Mouse (Mus musculus) stomach, embryonic 15.5 days (tissue): ENCODE results near the gene Cradd. TPM values are rescaled to one million over a fixed set of nuclear protein-coding genes. Genes with fewer than 3 reads are reported as not detected.

Source experiments
- ATAC-seq: fragments of 200-750 bp; cut with Nextera tagmentation; 2 replicates; pipeline ENCODE4 v1.8.0; 2017; ENCODE audit warnings: low read depth, moderate number of reproducible peaks, moderate TSS enrichment; ENCODE audit not compliant: insufficient read depth, low FRiP score
- H3K27ac ChIP-seq: fragments of 300-500 bp; sonication (generic); 2 replicates; pipeline ENCODE4 v1.5.1; 2015; ENCODE audit warnings: mild to moderate bottlenecking, inconsistent platforms
- H3K27me3 ChIP-seq: fragments of 300-500 bp; sonication (generic); replicated peaks from 2 replicates; pipeline ENCODE4 v1.6.1; 2015; ENCODE audit warnings: inconsistent platforms
- H3K36me3 ChIP-seq: fragments of 300-500 bp; sonication (generic); 2 replicates; pipeline ENCODE4 v1.6.1; 2015; ENCODE audit warnings: inconsistent platforms
- H3K4me1 ChIP-seq: fragments of 300-500 bp; sonication (generic); 2 replicates; pipeline ENCODE4 v1.6.1; 2015; ENCODE audit warnings: inconsistent platforms
- H3K4me2 ChIP-seq: fragments of 300-500 bp; sonication (generic); 2 replicates; pipeline ENCODE4 v1.6.1; 2015; ENCODE audit warnings: mild to moderate bottlenecking, inconsistent platforms
- H3K4me3 ChIP-seq: fragments of 300-500 bp; sonication (generic); replicated peaks from 2 replicates; pipeline ENCODE4 v1.5.1; 2015; ENCODE audit warnings: inconsistent platforms
- H3K9ac ChIP-seq: fragments of 300-500 bp; sonication (generic); 2 replicates; pipeline ENCODE4 v1.6.1; 2015; ENCODE audit warnings: inconsistent platforms
- H3K9me3 ChIP-seq: fragments of 300-500 bp; sonication (generic); 2 replicates; pipeline ENCODE4 v1.6.1; 2016; ENCODE audit warnings: inconsistent platforms
- WGBS: fragments of 180-500 bp; shearing (Covaris S2); methylation state at CpG from one replicate; pipeline ENCODE4 v1.1.7; 2015; 5-methylcytosine and 5-hydroxymethylcytosine counted together
- polyA plus RNA-seq: library from polyadenylated mRNA; unstranded; fragments of >200 nt; fragmentation: Nextera tagmentation; extraction: Ambion mirVana; gene quantifications from 2 replicates; pipeline ENCODE4 v1.2.1, GENCODE M21; 2015

Cradd gene
- polyA plus RNA-seq, 1 experiment from 2014 or later: 11.4 TPM

DNA sequence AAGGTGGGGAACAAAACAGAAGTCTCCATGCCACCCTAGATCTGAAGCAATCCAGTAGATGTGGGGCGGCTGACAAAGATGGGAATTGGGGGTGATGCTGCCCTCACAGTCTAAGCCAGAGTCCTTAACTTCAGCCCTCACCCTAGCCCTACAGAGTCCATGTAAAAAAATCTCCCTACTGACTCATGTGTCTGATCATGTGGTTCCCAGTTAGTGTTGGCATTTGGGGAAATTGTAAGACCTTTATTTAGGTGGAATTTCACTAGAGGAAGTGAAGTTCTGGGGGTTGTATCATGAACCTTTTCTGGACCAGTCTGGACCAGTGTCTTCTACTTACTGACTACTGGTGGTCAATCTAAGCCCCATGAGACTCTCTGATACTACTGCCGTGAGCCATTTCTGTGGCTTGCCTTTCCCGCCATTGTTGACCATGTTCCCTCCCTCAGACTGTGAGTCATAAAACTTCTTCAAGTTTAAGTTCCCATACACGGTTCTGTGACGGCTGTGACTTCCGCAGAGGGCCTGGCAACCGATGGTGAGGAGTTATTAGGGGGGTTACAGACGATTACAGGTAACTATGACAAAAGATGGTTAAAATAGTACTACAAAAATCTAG, 23.6 kb downstream of the Cradd start:
- H3K9me3 ChIP-seq: no peaks in the 10 kb centered on the region
- no peak overlapping the region for H3K9ac ChIP-seq
- H3K4me2 ChIP-seq: no peak overlapping the region
- H3K36me3 ChIP-seq: no peaks in the 10 kb centered on the region
- no peak overlapping the region for H3K27ac ChIP-seq
- no peak for ATAC-seq
- H3K27me3 ChIP-seq: no peaks in the 10 kb centered on the region
- H3K4me1 ChIP-seq: no peaks in the 10 kb centered on the region
- no peak overlapping the region for H3K4me3 ChIP-seq
- WGBS: 81% methylated on average over 8 of the region's 8 CpGs

DNA sequence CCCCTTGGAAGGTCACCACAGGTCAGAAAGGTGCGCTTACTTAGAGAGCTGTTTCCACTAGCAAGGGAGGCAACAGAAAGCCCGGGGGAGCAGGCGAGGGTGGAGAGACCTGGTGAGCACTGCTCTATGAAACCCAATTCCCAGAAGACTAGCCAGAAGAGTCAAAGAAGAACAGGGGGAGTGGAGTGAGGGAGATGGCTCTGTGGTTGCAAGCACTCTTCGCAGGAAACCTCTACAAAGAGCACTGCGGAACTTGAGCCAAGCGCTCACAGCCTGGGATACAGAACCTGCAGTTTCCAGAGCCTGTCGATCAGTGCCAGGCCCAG, 24.2 kb downstream of the Cradd start:
- WGBS: 76% methylated on average over 7 of the region's 7 CpGs

DNA sequence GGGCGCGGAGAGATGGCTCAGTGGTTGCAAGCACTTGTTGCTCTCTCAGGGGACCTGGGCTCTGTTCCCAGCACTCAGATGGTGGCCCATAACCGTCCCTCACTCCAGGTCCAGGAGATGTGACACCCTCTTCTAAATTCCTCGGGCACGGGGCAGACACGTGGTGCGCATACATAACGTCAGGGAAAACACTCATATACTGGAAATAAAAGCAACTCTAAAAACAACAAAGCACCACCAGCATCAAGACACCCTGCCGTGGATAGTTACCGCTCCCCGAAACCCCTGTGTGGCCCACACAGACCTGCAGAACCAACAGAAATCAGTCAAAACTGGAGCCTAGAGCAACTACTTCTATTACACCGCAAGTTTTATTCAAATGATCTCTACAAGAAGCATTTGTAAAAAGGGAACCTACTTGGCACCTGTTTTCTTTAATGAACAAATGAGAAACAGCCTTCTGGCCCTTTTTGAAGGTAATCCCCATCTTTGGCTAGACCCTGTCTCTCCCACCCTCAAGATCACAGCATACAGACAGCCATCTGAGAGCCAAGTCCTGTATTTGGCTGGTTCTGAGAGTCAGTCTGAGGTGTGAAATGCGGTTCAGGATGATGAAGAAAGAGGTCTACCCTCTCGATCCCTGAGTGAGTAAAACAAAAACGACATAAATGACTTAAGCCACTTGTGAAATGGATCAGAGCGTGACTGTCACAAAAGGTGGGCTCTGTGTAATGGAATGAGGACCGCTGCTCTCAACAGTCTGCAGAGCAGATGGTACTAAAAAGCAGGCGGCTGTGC, 24.7 kb downstream of the Cradd start:
- no peaks in the 10 kb centered on the region for H3K4me1 ChIP-seq
- H3K9ac ChIP-seq: no peak overlapping the region
- no peak overlapping the region for H3K4me3 ChIP-seq
- H3K27ac ChIP-seq: no peak overlapping the region
- no peaks in the 10 kb centered on the region for H3K27me3 ChIP-seq
- 85% methylated on average over 18 of the region's 18 CpGs for WGBS
- H3K9me3 ChIP-seq: no peaks in the 10 kb centered on the region
- no peak for ATAC-seq
- H3K4me2 ChIP-seq: no peak overlapping the region
- H3K36me3 ChIP-seq: no peaks in the 10 kb centered on the region

More for the DNA sequence above, 24.2 kb downstream of the Cradd start:
- ATAC-seq: no peak
- Histone ChIP-seq H3K4me2 (no peak overlapping the region), H3K27me3 (no peaks in the 10 kb centered on the region), H3K9ac (no peak overlapping the region), H3K9me3 (no peaks in the 10 kb centered on the region), H3K27ac (no peak overlapping the region), H3K36me3 (no peaks in the 10 kb centered on the region), H3K4me1 (no peaks in the 10 kb centered on the region), H3K4me3 (no peak overlapping the region)

DNA sequence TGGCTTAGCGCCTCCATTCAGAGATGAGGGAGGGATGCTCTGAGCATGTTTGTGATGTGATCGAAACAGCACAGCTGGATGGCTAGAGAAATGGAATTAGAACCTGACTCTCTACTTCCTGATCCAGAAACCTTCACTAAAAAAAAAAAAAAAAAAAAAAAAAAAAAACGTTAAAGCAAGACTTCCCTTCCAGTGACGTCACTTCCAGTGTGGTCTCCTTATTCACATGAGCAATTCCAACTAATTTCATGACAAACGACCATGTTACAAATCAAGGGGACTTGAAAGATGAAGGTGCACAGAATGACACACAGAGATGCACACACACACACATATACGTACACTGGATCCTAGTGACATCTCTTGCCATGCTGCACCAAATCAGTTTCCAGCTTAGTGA, 25.4 kb downstream of the Cradd start:
- no peak overlapping the region for H3K27ac ChIP-seq
- WGBS: 85% methylated on average over 6 of the region's 6 CpGs
- H3K9ac ChIP-seq: no peak overlapping the region
- H3K4me3 ChIP-seq: no peak overlapping the region
- H3K4me1 ChIP-seq: no peaks in the 10 kb centered on the region
- no peak overlapping the region for H3K4me2 ChIP-seq
- no peaks in the 10 kb centered on the region for H3K9me3 ChIP-seq
- no peaks in the 10 kb centered on the region for H3K36me3 ChIP-seq
- no peak for ATAC-seq
- H3K27me3 ChIP-seq: no peaks in the 10 kb centered on the region

DNA sequence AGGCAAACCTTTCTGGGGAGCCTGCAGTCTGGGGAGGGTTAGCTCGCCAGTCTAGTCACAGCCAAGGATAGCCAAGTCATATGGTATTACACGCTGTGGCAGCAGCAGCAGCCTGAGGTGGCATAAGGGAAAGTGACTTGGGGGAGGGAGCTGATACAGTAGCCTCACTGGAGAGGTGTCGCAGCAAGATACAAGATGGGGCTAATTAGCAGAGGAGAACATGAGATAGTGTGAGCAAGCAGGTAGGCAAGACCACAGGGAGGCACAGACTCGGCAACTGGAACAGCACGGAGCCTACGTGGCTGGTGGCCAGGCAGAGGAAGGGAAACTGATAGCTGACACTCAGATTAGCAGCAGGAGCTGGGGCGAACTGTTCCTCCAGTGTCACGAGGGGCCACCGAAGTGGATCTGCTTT, 26.2 kb downstream of the Cradd start:
- 76% methylated on average over 9 of the region's 9 CpGs for WGBS
- ATAC-seq: peak; percentile 35; the same call in 1 of the 2 replicates
- Histone ChIP-seq H3K27me3 (no peaks in the 10 kb centered on the region), H3K4me1 (no peaks in the 10 kb centered on the region), H3K9ac (no peak overlapping the region), H3K4me3 (no peak overlapping the region), H3K36me3 (no peaks in the 10 kb centered on the region), H3K9me3 (no peaks in the 10 kb centered on the region), H3K4me2 (no peak overlapping the region), H3K27ac (no peak overlapping the region)

DNA sequence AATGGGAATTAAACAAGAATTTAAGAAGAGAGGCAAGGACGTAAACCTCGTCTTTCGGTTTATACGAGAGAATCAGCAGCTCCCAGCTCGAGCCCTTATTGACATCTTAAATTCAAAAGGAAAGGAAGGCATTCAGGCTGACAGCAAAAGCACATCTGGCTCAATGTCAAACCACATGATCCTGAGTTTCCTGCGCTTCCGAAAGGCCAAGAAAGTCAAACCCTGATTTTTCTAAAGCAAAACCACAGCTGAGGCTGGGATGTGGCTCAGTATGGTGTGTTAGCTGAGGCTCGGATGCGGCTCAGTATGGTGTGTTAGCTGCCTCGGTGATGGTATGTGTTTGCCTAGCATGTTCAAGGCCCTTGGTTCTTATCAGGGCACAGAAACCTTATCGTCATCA, 26.9 kb downstream of the Cradd start:
- H3K27ac ChIP-seq: no peak overlapping the region
- WGBS: 48% methylated on average over 11 of the region's 11 CpGs
- H3K36me3 ChIP-seq: no peaks in the 10 kb centered on the region
- H3K4me3 ChIP-seq: no peak overlapping the region
- ATAC-seq: no peak
- H3K9me3 ChIP-seq: no peaks in the 10 kb centered on the region
- no peaks in the 10 kb centered on the region for H3K27me3 ChIP-seq
- no peak overlapping the region for H3K9ac ChIP-seq
- no peak overlapping the region for H3K4me2 ChIP-seq
- no peaks in the 10 kb centered on the region for H3K4me1 ChIP-seq

DNA sequence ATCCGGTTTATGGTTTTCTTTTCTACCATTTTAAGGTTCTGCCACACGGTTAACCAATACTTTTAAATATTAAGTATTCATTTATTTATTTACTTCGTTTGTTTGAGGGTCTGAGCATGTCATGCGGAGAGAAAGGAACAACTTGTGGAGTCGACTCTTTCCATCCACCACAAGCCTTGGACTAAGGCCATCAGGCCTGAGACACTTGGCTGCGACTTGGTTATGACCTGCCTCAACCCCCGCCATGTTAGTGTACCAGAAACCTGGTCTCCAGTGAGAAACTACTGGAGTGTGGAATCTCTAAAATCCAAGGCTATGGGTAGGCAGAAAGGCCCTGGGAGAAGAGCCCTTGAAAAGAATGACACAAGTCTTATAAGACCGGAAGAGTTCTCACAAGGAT, 30.7 kb downstream of the Cradd start:
- ATAC-seq: no peak
- no peaks in the 10 kb centered on the region for H3K27me3 ChIP-seq
- no peak overlapping the region for H3K27ac ChIP-seq
- 92% methylated on average over 8 of the region's 8 CpGs for WGBS
- H3K4me3 ChIP-seq: no peak overlapping the region
- no peaks in the 10 kb centered on the region for H3K9me3 ChIP-seq
- H3K9ac ChIP-seq: no peak overlapping the region
- H3K36me3 ChIP-seq: no peaks in the 10 kb centered on the region
- H3K4me2 ChIP-seq: no peak overlapping the region
- no peaks in the 10 kb centered on the region for H3K4me1 ChIP-seq

DNA sequence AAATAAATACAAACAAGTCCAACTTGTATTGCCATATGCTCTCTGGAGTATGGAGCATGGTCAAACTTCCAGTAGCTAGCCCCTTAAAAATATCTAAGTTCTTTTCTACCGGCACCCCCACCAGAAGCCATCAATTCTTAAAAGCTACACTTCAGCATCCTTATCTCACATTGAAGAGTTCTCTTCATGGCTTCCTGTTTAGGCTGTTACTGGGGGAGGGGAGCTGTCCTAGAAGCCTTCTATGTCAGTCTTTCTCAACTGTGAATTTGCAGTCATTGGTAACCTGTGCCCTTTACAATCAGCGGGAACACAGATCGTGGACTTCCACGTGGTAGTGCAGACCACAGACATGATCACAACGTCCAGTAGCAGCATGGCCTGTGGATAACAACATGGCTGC, 31.7 kb downstream of the Cradd start:
- Histone ChIP-seq H3K9ac (no peak overlapping the region), H3K27ac (no peak overlapping the region), H3K4me2 (no peak overlapping the region), H3K27me3 (no peaks in the 10 kb centered on the region), H3K9me3 (no peaks in the 10 kb centered on the region), H3K36me3 (no peaks in the 10 kb centered on the region), H3K4me1 (no peaks in the 10 kb centered on the region), H3K4me3 (no peak overlapping the region)
- ATAC-seq: no peak
- 76% methylated on average over 5 of the region's 5 CpGs for WGBS

DNA sequence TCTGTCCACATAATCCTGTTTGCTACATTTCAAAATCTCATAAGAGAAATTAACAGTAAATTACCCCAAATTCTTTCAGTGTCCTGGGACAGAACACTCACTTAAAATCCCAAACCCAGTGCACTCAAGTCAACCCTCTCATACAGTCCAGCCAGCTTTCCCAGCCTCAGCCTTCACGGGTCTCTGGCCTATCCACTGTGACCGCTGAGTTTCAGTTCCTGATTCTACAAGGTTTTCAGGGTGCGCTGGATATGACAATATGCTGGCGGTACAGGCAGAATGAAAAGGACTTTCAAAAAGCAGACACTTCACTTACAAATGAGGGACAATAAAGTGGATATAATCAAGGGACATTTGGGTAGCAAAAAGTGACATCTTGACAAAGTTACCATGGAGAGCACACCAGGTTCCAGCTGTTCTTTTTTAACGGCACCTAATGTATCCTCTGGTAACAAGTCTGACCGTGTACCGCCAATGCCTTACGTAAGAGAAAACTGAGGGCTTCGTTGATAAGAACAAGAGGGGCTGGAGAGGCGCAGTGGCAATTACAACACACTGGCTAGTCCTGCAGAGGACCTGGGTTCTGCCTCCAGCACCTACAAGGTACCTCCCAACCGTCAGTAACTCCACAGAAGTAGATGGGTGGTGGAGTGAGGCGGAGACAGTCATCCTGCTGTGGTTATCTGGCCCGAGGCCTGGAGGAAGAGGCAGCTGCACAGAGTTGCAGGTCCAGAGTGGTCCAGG, 32.6 kb downstream of the Cradd start:
- no peaks in the 10 kb centered on the region for H3K4me1 ChIP-seq
- H3K4me2 ChIP-seq: no peak overlapping the region
- 79% methylated on average over 13 of the region's 13 CpGs for WGBS
- no peaks in the 10 kb centered on the region for H3K9me3 ChIP-seq
- ATAC-seq: no peak
- H3K36me3 ChIP-seq: no peaks in the 10 kb centered on the region
- no peak overlapping the region for H3K27ac ChIP-seq
- no peak overlapping the region for H3K9ac ChIP-seq
- H3K4me3 ChIP-seq: no peak overlapping the region
- H3K27me3 ChIP-seq: no peaks in the 10 kb centered on the region

DNA sequence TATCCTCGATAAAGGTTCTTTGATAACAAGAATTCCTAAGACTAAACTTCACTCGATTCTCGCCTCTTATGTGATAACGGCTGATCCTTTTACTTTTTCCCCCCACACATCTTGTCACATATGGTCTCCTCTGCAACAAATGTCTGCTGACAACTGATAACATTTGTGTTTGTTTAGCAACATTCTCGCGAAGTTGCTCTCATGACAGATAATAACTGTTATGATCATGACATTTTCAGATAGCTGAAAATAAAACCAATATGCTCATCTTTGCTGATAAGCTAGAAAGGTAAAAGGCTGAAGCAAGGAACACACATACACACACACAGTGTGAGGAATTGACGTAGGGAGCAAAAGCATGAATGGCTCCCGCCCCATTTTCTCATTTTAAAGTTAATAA, 34.1 kb downstream of the Cradd start:
- H3K9ac ChIP-seq: no peak overlapping the region
- H3K27me3 ChIP-seq: no peaks in the 10 kb centered on the region
- H3K4me1 ChIP-seq: no peaks in the 10 kb centered on the region
- no peaks in the 10 kb centered on the region for H3K9me3 ChIP-seq
- ATAC-seq: no peak
- H3K4me3 ChIP-seq: no peak overlapping the region
- 65% methylated on average over 8 of the region's 8 CpGs for WGBS
- no peak overlapping the region for H3K4me2 ChIP-seq
- H3K36me3 ChIP-seq: no peaks in the 10 kb centered on the region
- no peak overlapping the region for H3K27ac ChIP-seq

DNA sequence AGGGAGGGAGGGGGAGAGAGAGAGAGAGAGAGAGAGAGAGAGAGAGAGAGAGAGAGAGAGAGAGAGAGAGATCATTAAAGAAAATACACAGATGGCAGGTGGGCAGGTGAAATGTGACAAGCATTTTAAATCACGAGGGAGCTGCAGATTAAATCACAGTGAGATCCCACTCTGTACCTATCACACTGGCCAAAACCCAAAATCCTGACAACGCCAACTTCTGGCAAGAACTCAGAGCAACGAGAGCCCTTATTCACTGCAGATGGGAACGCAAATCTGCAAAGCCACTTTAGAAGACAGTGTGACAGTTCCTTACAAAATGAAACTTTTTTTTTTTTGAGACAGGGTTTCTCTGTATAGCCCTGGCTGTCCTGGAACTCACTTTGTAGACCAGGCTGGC, 35.7 kb downstream of the Cradd start:
- H3K9ac ChIP-seq: no peak overlapping the region
- H3K9me3 ChIP-seq: no peaks in the 10 kb centered on the region
- H3K4me2 ChIP-seq: no peak overlapping the region
- ATAC-seq: no peak
- WGBS: 75% methylated on average over 4 of the region's 4 CpGs
- no peaks in the 10 kb centered on the region for H3K4me1 ChIP-seq
- H3K27me3 ChIP-seq: no peaks in the 10 kb centered on the region
- H3K4me3 ChIP-seq: no peak overlapping the region
- no peak overlapping the region for H3K27ac ChIP-seq
- no peaks in the 10 kb centered on the region for H3K36me3 ChIP-seq

DNA sequence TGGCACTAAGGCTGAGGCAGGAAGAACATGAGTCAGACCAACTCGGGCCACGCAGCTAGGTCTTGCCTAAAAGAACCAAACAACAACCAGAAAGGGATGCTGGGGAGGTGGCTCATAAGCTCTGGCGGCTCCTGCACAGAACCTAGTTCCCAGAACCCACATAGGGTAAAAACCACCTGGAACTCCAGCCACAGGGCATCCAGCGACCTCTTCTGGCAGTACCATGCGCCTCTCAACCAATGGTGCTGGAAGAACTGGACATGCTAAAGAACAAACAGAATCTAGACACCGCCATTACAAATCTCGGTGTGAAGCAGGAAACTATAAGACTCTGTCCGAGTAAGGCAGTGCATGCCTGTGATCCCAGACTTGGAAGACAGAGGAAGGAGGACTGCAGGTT, 36.6 kb downstream of the Cradd start:
- no peak for ATAC-seq
- Histone ChIP-seq H3K9ac (no peak overlapping the region), H3K27ac (no peak overlapping the region), H3K27me3 (no peaks in the 10 kb centered on the region), H3K36me3 (no peaks in the 10 kb centered on the region), H3K9me3 (no peaks in the 10 kb centered on the region), H3K4me3 (no peak overlapping the region), H3K4me2 (no peak overlapping the region), H3K4me1 (no peaks in the 10 kb centered on the region)
- 84% methylated on average over 8 of the region's 8 CpGs for WGBS
